Mouse (Mus musculus): ENCODE results near the gene Klhdc2. TPM values are rescaled to one million over a fixed set of nuclear protein-coding genes. Genes with fewer than 3 reads are reported as not detected.

The Klhdc2 gene
- polyA plus RNA-seq, 1 experiment from 2014 or later, result 207 TPM

- Histone ChIP-seq H3K4me2 (ENCODE audit: low read depth, severe bottlenecking) (peak overlapping the region; percentile 51), H3K9me3 (ENCODE audit: control insufficient read depth, low read length) (no peaks in the 10 kb centered on the region), H3K36me3 (ENCODE audit: control insufficient read depth, insufficient read depth, low read length) (peaks cover 6% of the 10 kb centered on the region; the same call in 1 of the 2 replicates), H3K4me3 (ENCODE audit: low read depth, low read length) (peak overlapping the region; percentile 85), H3K27ac (replicated peaks; ENCODE audit: low read depth, low read length) (no peak overlapping the region), H3K9ac (ENCODE audit: low read length) (peak overlapping the region; percentile 81), H3K27me3 (ENCODE audit: control insufficient read depth, insufficient read depth, low read length) (no peaks in the 10 kb centered on the region), H3K4me1 (ENCODE audit: control insufficient read depth, insufficient read depth, low read length) (no peaks in the 10 kb centered on the region; the same call in 1 of the 2 replicates)
- WGBS, result 6% methylated on average over 13 of the region's 13 CpGs
- DNase-seq (ENCODE audit: low spot score) (no peak), ATAC-seq (ENCODE audit: insufficient number of reproducible peaks, low FRiP score, low TSS enrichment, low read depth) (no peak)
These were observed 60.8 kb downstream of the Klhdc2 start for GRCm38 (mm10) chr12:69357300-69357646.

Other genes starting within 250 kb of the Klhdc2 start
- gene Rps29, start 137.5 kb upstream of the Klhdc2 start, polyA plus RNA-seq (2014; fragmentation: Nextera tagmentation; extraction: Ambion mirVana), result 1,587 and 1,677 TPM in 2 replicates
- 30.1 and 30.9 TPM in 2 replicates for gene Lrr1, start 127.9 kb upstream of the Klhdc2 start, polyA plus RNA-seq (2014; fragmentation: Nextera tagmentation; extraction: Ambion mirVana)
- 561 and 598 TPM in 2 replicates for gene Rpl36al, start 112.6 kb upstream of the Klhdc2 start, polyA plus RNA-seq (2014; fragmentation: Nextera tagmentation; extraction: Ambion mirVana)
- gene Mgat2, start 112.5 kb upstream of the Klhdc2 start, polyA plus RNA-seq (2014; fragmentation: Nextera tagmentation; extraction: Ambion mirVana), result 32.3 and 33.6 TPM in 2 replicates
- gene Gm49383, start 99.6 kb upstream of the Klhdc2 start, polyA plus RNA-seq (2014; fragmentation: Nextera tagmentation; extraction: Ambion mirVana), result 41.6 and 45.6 TPM in 2 replicates
- 15.0 and 16.2 TPM in 2 replicates for gene Dnaaf2, start 98.3 kb upstream of the Klhdc2 start, polyA plus RNA-seq (2014; fragmentation: Nextera tagmentation; extraction: Ambion mirVana)
- gene Gm49384, start 92.4 kb upstream of the Klhdc2 start, polyA plus RNA-seq (2014; fragmentation: Nextera tagmentation; extraction: Ambion mirVana), result 41.3 and 43.5 TPM in 2 replicates
- gene Pole2, start 68.5 kb upstream of the Klhdc2 start, polyA plus RNA-seq (2014; fragmentation: Nextera tagmentation; extraction: Ambion mirVana), result 32.7 and 38.4 TPM in 2 replicates
- 1.7 and 4.7 TPM in 2 replicates for gene Klhdc1, start 55.5 kb upstream of the Klhdc2 start, polyA plus RNA-seq (2014; fragmentation: Nextera tagmentation; extraction: Ambion mirVana)
- gene Nemf, start 60.5 kb downstream of the Klhdc2 start, polyA plus RNA-seq (2014; fragmentation: Nextera tagmentation; extraction: Ambion mirVana), result 87.8 and 91.8 TPM in 2 replicates
- 51.6 and 54.5 TPM in 2 replicates for gene Arf6, start 75.5 kb downstream of the Klhdc2 start, polyA plus RNA-seq (2014; fragmentation: Nextera tagmentation; extraction: Ambion mirVana)
- 1.0 and 1.4 TPM in 2 replicates for gene Gm9887, start 75.8 kb downstream of the Klhdc2 start, polyA plus RNA-seq (2014; fragmentation: Nextera tagmentation; extraction: Ambion mirVana)

Measured in limb, embryonic 11.5 days (tissue).